Mouse (Mus musculus): ENCODE measurements around the gene Arid1b.

Arid1b gene

GRCm38 (mm10) chr17:5017065-5017464 lies 22.9 kb downstream of the Arid1b start:
- in situ Hi-C loops (cut with MboI), result no loop called here

GRCm38 (mm10) chr17:5021303-5022003 lies 27.3 kb downstream of the Arid1b start:
- in situ Hi-C loops (cut with MboI), result no loop called here

DNA sequence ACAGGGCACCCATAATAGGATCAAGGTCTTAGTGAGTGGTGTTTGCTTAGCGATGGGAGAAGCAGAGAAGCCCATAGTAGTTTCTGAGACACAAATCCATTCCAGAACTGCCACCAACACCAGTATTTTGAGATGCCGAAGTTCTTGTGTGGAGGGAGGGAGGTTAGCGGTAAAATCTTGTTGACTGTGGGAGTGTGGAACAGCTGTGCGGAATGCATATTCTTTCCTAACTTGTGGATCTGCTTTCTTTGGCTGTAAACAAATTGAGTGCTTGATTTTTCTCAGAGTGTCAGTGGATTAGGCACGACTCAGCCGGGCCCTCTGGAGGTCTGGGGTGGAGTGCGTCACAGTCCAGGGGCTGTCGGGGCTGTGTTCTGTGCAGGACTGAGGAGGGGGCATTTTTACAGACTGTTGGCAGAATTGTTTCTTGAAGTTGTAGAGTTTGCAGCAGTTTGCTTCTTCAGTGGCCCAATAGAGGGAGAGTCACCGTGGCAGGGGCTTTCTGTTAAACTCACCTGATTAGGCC lies 27.9 kb downstream of the Arid1b start:
- in situ Hi-C loops (cut with MboI), result no loop called here

DNA sequence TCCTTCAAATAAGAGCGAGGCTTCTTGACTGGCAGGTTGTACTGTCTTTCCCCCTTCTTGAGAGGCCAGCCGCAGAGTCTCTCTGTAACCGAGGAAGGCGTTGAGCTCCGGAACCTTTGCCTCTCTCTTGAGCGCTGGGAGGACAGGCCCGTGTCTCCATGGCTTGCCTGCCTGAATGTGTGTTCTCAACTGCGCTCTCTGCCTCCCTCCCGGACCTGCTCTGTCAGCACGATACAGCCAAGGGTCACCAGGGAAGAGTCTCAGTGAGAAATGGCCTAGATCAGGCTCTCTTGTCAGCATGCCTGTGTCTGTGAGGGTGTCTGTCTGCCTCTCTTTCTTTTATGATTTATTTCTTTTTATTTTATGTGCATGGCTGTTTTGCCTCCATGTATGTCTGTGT lies 29.6 kb downstream of the Arid1b start:
- in situ Hi-C loops (cut with MboI), result no loop called here

GRCm38 (mm10) chr17:5025400-5025799 lies 31.3 kb downstream of the Arid1b start:
- in situ Hi-C loops (cut with MboI), result no loop called here

- in situ Hi-C loops (cut with MboI), result no loop called here
These were observed 32.4 kb downstream of the Arid1b start for GRCm38 (mm10) chr17:5026578-5026977.

DNA sequence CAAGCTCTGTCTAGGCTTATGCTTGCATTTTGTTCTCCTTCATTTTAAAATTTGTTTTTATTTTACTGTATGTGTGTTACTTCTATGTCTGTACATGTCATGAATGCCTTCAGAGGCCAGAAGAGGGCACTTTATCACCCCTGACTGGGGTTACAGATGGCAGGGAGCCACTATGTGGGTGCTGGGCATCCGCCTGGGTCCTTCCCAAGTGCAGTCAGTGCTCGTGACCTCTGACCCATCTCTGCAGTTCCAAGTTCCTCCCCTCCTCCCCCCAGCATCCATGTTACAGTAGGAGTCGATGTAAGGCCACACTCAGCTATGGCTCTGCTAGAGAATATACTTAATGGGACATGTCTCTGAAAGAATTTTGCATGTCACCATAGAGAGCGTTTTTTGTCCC lies 35.0 kb downstream of the Arid1b start:
- in situ Hi-C loops (cut with MboI), result no loop called here

DNA sequence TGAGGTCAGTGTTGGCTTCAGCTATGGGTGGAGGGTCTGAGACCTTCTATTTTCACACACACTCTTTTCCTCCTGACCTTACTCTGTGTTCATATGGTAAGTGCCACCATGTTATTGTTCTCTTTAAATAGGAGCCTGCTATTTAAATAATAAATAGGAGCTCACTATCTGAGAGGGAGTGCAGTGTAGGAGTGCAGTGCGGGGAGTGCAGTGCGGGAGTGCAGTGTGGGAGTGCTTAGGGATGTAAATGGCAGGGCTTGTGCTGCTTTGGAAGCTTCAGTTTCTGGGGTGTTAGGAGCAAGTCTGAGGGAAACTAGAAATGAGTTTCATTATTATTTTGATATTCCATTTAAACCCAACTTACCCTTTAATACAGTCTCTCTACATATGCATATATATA lies 36.2 kb downstream of the Arid1b start:
- in situ Hi-C loops (cut with MboI), result no loop called here

- in situ Hi-C loops (cut with MboI), result no loop called here
These were observed 39.2 kb downstream of the Arid1b start for GRCm38 (mm10) chr17:5033346-5033745.

GRCm38 (mm10) chr17:5034201-5034600 lies 40.1 kb downstream of the Arid1b start:
- in situ Hi-C loops (cut with MboI), result no loop called here

- in situ Hi-C loops (cut with MboI), result no loop called here
These were observed 42.2 kb downstream of the Arid1b start for GRCm38 (mm10) chr17:5036200-5036835.

DNA sequence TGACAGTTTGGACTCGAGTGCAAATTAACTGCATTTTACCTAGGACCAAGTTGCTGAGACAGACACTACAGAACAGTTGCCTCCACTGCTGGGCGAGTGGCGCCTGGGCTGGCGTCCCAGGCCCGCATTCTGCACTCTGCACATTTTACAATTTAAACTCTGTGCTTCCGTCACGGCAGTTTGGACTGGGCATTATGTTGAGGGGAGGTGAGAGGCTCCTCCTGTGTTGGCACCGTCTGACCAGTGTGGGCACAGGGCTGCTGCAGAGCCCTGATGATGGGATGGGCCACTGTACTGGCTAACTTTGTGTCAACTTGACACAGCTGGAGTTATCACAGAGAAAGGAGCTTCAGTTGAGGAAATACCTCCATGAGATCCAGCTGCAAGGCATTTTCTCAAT lies 43.1 kb downstream of the Arid1b start:
- in situ Hi-C loops (cut with MboI), result no loop called here

DNA sequence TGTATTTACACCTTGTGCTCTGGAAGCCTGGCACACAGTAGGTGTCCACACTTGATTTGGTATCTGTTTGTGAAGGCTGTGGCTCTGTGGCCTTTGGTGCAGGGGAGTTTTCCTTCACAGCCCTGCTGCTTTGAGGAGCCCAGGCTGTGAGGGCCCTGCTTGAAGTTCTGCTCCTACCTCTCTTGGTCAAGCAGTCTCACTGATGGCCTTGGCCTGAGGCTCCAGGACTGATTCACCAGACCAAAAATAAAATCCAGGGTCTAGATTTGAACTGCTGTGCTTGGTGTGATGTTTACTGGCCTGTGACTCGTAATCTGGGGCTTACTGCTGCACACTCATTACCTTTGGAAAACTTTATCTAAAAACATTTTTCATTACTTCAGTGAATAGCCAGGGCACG lies 45.7 kb downstream of the Arid1b start:
- in situ Hi-C loops (cut with MboI), result no loop called here

GRCm38 (mm10) chr17:5043871-5044270 lies 49.7 kb downstream of the Arid1b start:
- in situ Hi-C loops (cut with MboI), result no loop called here

GRCm38 (mm10) chr17:5045613-5046012 lies 51.5 kb downstream of the Arid1b start:
- in situ Hi-C loops (cut with MboI), result no loop called here

DNA sequence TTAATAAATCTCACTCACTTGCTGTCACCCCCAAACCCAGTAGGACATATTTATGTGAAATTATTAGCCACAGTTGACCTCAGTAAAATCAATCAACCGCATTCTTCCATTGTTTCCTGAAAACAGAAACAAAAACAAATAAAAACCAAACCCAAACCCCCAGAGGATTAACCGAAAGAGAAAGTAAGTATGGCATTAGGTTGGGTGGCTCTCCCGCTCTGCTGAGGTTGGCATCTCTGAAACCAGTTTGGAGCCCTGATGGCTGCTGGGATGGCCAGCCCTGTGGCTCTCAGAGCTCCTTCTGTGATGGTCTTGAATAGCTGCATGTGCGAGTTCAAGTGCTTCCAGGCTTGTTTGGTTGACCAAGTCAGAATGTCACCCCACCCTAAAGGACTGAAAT lies 53.2 kb downstream of the Arid1b start:
- in situ Hi-C loops (cut with MboI), result no loop called here

DNA sequence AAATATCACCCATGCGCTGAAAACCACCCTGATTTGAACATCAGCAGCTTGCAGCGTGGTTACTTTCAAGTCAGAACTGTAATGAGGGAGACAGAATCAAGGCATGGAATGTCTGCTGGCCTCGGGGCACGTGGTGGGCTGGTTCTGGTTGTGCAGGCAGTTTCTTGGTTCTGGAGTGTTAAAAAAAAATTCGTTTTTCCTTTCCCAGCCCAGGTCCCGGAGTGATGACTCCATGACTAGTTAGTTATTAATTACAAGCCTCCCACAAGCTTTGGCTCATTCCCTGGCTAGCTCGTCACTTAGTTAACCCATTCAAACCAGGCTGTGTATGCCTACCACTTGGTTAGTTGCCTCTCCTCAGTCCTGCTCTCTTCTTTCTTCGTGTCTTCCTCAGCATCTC lies 56.1 kb downstream of the Arid1b start:
- in situ Hi-C loops (cut with MboI), result no loop called here

DNA sequence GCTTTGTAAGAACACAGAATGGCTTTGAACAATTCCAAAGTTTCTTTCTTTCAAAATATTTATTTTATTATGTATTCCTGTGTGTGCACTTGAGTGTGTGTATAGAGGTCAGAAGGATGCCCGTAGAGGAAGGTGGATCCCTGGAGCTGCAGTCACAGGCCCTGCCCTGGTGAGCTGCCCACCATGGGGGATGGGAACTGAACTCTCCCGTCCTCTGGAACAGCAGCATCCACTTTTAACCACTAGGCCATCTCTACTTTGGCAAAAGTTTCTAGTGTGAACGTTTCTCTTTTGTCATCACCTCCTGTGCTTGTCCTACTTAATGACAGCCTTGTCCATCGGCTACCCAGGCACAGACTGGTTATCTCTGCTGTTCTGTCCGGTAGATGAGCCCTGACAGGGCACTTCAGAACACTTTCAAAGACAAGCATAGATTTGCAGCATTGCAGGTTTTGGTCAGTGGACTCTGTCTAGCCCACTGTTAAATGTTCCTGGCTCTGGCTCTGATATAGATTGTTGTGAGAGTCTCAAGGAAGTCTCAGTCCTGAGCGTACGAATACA lies 56.9 kb downstream of the Arid1b start:
- in situ Hi-C loops (cut with MboI), result no loop called here

DNA sequence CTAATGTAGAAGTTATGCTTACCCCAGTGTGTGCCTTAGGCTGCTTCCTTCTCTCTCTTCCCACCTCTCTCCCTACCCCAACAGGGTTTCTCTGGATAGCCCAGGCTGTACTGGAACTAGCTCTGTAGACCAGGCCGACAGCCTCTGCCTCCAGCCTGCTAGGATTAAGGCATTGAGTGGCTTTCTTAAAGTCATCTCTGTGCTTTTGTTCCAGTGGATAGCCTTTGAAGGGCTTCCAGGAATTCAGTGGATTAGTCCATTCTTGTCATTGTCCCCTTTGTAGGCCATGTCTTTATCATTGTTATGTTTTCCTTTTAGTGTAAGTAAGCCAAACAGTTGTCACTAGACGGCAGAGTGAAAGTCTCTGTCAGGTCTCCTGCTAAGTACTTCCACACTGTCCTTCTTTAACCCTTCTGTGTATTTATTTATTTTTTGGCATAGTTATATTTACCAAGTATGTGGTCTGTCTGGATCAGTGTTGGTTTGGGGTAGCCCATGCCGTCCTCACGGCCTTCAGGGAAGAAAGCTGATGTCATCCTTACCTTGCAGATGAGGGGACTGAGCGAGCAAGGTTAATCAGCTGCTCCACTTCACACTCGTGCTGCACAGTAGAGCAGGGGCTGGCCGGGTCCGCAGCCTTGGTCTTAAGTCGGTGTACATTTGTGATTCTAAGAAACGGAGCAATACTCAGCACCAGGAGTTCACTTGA lies 58.1 kb downstream of the Arid1b start:
- in situ Hi-C loops (cut with MboI), result no loop called here

DNA sequence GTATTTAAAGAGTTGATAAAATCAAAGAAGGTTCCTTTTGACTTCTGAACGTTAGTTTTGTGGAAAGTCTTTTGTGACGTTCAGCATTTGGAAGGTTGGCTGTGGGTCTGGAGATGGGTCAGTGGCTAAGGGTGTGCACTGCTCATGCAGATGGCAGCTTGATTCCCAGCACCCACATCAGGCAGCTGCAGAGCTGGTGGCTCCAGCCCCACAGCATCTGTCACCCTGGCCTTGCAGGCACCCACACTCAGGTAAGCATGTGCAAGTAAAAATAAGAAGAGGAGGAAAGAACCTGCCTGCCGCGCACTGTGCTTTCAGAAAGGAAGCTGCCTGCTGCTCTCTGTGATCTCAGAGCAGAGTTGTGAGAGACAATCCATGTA lies 58.7 kb downstream of the Arid1b start:
- in situ Hi-C loops (cut with MboI), result no loop called here

DNA sequence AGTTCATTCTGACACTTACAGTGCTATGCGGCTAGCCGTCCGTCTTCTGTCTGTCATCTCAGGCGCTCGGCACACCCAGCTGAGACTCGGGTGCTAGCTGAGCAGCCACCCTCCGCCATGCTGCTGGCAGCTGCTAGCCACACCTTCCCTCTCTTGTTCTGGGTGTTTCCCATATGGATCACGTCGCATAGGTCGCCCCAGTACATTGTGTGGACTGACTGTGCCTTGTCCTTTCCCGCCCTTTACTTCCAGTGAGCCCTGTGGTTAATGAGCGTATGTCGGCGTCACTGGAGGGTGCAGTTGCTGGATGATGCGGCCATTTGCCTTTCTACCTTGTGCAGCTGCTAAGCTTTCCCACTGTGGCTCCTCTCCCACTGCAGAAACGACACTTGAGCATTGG lies 59.1 kb downstream of the Arid1b start:
- in situ Hi-C loops (cut with MboI), result no loop called here

GRCm38 (mm10) chr17:5055412-5055811 lies 61.3 kb downstream of the Arid1b start:
- in situ Hi-C loops (cut with MboI), result no loop called here

DNA sequence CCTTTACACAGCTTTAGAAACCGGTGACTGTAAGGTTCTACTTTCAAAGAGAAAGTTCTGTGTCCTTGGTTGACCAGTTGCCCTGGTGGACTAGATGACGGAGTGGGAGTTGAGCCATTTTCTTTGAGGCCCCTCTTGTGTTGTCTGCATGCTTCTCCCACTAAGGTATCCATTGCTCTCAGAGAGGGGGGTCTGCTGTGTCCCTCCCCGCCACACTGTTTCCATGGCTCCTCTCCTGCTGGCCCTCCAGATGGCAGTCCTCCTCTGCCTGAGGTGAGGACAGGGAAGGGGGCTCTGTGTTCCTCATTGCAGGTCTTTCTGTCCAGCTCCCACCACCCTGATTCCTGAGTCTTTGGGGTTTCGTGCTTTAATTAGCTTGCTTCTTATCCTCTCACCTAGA lies 62.5 kb downstream of the Arid1b start:
- in situ Hi-C loops (cut with MboI), result no loop called here

Measured in mature B cell (primary cell).